Mouse (Mus musculus): ENCODE measurements around the gene D11Wsu47e. TPM values are rescaled to one million over a fixed set of nuclear protein-coding genes. Genes with fewer than 3 reads are reported as not detected.

The D11Wsu47e gene
- 29.5 and 30.5 TPM in 2 replicates for polyA plus RNA-seq (2012; rRNA removed)

DNA sequence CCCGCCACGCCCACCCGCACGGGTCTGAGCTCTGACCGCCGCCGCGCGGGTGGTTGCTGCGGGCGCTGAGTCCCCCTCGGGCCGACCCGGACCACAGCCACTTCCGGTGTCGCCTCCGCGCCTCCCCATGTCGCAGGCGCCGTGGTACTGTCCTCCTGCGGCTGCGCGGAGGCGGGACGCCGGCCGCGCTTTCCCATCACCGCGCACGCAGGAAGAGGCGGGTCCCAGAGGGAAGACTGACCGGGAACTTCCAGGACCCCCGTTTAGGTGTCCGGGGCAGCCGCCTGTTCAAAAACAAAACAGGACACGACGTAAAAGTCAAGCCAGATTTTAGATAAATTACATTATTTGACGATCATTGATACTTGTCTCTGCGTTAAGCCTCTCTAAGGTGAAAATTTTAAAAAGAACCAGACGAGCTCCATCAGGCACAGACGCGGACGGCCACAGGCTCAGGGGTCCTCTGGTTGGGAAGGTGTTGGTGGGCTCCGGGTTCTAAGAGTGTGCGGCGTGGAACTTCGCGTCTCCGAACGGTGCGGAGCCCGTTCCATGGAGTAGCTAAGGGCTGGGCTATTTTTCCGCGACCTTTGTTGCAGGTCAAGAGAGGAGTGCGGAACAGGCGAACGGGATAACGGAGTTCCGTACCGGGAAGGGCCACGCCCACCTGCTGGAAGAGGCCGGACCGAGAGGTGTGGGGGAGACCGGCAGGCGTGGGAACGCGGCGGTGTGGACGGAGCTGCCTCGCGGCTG, at the start of gene D11Wsu47e, which contains the start of gene Fam104a:
Gene D11Wsu47e, plus strand, starts transcription at position 456 of the 750 bp plus-strand sequence.
Gene Fam104a, minus strand, starts transcription at position 199 of the 750 bp plus-strand sequence.

DNA sequence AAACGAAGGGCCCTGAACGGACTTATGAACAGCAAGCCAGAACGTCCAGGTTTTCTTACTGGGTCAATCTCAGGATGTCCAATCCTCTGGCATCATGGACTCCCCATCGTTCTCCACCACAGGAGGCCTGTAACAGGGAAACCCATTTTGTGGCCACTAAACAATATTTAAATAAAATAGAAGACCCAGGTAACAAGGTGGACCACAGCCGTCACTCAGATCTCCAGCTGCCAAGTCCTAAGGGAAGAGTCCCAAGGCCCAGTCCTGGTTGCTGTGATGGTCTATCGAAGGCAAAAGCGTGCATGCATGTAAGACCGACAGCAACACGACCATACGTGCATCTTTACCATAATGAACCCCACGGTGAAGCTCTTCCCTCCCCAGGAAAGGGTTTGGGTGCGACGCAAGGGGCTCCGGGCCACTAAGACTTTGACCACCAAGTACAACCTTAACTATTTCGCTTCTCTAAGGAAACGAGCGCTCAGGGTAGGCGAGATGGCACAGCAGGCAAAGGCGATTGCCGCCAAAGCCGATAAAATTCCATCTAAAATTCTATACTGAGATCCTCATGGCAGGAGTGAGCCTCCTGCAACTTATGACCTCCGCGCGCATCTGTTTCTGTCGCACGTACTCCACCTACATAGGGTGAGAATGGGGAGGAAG, 35.4 kb upstream of the D11Wsu47e start, which contains the start of gene Cog1:
Gene Cog1, plus strand, starts transcription at position 480 of the 663 bp plus-strand sequence.

DNA sequence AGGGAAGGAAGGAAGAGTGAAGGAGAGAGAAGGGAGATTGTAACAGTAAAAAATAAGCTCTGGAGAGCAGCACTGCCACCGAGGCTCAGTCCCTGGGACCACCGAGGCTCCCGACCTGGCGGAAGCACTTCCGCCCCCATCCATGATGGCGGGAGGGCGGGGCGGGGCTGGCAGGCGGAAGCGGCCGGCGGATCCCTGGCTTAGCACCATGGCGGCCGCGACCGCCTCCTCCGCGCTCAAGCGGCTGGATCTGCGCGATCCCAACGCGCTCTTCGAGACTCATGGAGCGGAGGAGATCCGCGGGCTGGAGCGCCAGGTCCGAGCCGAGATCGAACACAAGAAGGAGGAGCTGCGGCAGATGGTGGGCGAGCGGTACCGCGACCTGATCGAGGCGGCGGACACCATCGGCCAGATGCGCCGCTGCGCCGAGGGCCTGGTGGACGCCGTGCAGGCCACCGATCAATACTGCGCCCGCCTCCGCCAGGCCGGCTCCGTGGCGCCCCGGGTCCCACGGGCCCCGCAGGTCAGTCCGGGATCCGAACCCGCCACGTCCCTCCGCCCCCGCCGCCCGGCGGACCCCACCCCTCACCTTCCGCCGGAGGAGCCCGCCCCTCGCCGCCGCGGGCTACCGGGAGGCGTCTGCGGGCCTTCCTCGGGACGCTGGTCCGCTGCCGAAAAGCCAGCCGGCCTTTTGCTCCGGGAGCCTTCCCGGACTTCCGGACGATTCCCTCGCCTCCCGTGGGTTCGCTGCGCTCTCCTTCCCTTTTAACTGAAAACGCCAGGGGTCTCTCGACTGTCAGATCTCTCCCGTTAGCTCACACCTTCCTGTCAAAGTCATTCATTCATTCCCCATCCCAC, 34.6 kb upstream of the D11Wsu47e start, which contains the start of gene Slc39a11:
Gene Slc39a11, minus strand, starts transcription at position 727 of the 858 bp plus-strand sequence.

DNA sequence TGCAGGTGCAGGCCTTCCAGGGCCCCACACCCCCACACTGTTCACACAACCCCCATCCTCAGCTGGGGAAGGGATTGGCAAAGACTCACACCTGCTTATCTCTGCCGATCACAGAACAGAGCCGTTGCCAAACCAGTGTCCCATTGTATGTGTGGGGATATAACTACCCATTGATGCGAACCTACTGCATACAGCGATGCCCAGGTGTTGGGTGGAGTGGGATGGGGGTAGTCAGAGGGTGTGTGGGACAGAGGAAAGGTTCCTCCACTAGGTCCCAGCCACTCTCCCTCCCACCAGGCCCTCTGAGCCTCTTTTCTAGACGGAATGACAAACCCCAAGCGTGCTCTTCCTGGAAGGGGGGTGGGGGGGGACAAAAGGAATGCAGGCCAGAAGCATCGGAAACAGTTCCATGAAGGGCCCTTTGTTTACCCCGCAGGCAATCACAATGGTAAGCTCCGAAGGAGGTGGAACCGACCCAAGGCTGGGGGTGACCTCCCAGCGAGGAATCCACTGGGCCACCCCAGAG, 25.6 kb downstream of the D11Wsu47e start, which contains the start of gene Cpsf4l:
Gene Cpsf4l, minus strand, starts transcription at position 287 of the 526 bp plus-strand sequence.

Other genes starting within 250 kb of the D11Wsu47e start
- gene Sstr2, start 65.1 kb upstream of the D11Wsu47e start, polyA plus RNA-seq (2012; rRNA removed), result 26.3 and 29.3 TPM in 2 replicates
- gene Cog1, start 35.2 kb upstream of the D11Wsu47e start, polyA plus RNA-seq (2012; rRNA removed), result 48.7 and 49.8 TPM in 2 replicates
- 25.1 and 27.8 TPM in 2 replicates for gene Slc39a11, start 34.3 kb upstream of the D11Wsu47e start, polyA plus RNA-seq (2012; rRNA removed)
- gene Fam104a, start 257 bp upstream of the D11Wsu47e start, polyA plus RNA-seq (2012; rRNA removed), result 30.5 and 31.8 TPM in 2 replicates
- 0.07 and 0.08 TPM in 2 replicates for gene Cpsf4l, start 25.6 kb downstream of the D11Wsu47e start, polyA plus RNA-seq (2012; rRNA removed)
- gene Cdc42ep4, start 67.5 kb downstream of the D11Wsu47e start, polyA plus RNA-seq (2012; rRNA removed), result 46.2 and 50.7 TPM in 2 replicates